Mouse (Mus musculus): Measurements from ENCODE around the gene 1700021F05Rik. TPM values are rescaled to one million over a fixed set of nuclear protein-coding genes. Genes with fewer than 3 reads are reported as not detected.

Gene 1700021F05Rik
- polyA plus RNA-seq, 1 experiment from 2014 or later, result 40.1 TPM

DNA sequence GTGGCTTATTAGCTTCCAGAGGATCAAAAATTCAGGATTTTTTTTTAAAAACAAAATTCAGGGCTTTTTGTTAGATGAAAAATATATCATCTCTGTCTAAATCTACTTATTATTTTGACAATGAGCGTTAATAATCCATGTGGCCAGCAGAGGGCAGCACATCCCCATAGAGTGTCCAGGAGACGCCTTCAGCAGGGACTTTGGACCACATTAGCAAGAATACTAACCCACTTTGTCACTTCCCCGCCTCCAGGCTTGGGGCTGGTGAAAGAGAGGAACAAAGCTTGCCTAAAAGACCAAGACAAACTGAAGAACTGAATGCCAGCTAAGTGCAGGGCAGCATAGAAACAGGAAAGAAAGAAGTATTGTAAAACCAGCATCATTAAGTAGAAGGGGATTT is 34.2 kb upstream of the 1700021F05Rik start:
- H3K9me3 ChIP-seq (replicated peaks), result peaks cover 10% of the 10 kb centered on the region; the same call in 1 of the 2 replicates
- peaks cover 29% of the 10 kb centered on the region for H3K4me1 ChIP-seq (replicated peaks)
- H3K4me2 ChIP-seq, result no peak overlapping the region
- H3K27ac ChIP-seq, result no peak overlapping the region
- H3K27me3 ChIP-seq, result no peaks in the 10 kb centered on the region
- H3K36me3 ChIP-seq, result peaks cover 2% of the 10 kb centered on the region
- no peak for ATAC-seq (ENCODE audit: low read depth)
- peak; percentile 67 for DNase-seq
- H3K4me3 ChIP-seq (replicated peaks), result no peak overlapping the region
- WGBS (ENCODE audit: insufficient replicate concordance), result 2% methylated on average over 3 of the region's 3 CpGs
- H3K9ac ChIP-seq, result no peak overlapping the region

DNA sequence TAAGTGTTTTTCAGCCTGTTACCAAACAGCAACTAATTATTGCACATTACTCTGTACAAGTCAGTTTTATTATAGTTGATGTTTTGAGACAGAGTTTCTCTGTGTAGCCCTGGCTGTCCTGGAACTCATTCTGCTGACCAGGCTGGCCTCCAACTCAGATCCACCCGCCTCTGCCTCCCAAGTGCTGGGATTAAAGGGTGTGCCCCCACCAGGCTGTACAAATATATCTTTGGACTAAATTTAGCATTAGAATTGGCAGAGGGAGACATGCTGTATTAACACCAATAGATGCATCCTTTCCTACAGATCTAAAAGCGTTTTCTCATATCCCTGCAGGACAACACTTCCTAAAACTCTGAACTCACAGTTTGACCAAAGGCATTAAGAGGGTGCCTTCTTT is 33.6 kb upstream of the 1700021F05Rik start:
- no peak overlapping the region for H3K4me2 ChIP-seq
- H3K9ac ChIP-seq, result no peak overlapping the region
- H3K4me3 ChIP-seq (replicated peaks), result no peak overlapping the region
- H3K4me1 ChIP-seq (replicated peaks), result peaks cover 29% of the 10 kb centered on the region
- H3K27me3 ChIP-seq, result no peaks in the 10 kb centered on the region
- 75% methylated on average over 2 of the region's 2 CpGs for WGBS (ENCODE audit: insufficient replicate concordance)
- H3K9me3 ChIP-seq (replicated peaks), result peaks cover 10% of the 10 kb centered on the region; the same call in 1 of the 2 replicates
- no peaks in the 10 kb centered on the region; the same call in 1 of the 2 replicates for H3K36me3 ChIP-seq
- DNase-seq (no peak), ATAC-seq (ENCODE audit: low read depth) (no peak)
- no peak overlapping the region for H3K27ac ChIP-seq

GRCm38 (mm10) chr10:43561311-43561710 is 20.5 kb upstream of the 1700021F05Rik start:
- 74% methylated on average over 2 of the region's 2 CpGs for WGBS (ENCODE audit: insufficient replicate concordance)
- no peaks in the 10 kb centered on the region for H3K9me3 ChIP-seq (replicated peaks)
- H3K36me3 ChIP-seq, result no peaks in the 10 kb centered on the region
- 0 out of 2 replicates have a peak, but pooled peaks cover 5% of the 10 kb centered on the region for H3K27me3 ChIP-seq
- no peak overlapping the region for H3K27ac ChIP-seq
- no peak overlapping the region for H3K9ac ChIP-seq
- DNase-seq, result no peak
- H3K4me2 ChIP-seq, result no peak overlapping the region
- no peak overlapping the region for H3K4me3 ChIP-seq (replicated peaks)
- peaks cover 9% of the 10 kb centered on the region for H3K4me1 ChIP-seq (replicated peaks)
- no peak for ATAC-seq (ENCODE audit: low read depth)

GRCm38 (mm10) chr10:43560765-43561164 is 20.0 kb upstream of the 1700021F05Rik start:
- WGBS (ENCODE audit: insufficient replicate concordance), result 28% methylated on average over 2 of the region's 2 CpGs

DNA sequence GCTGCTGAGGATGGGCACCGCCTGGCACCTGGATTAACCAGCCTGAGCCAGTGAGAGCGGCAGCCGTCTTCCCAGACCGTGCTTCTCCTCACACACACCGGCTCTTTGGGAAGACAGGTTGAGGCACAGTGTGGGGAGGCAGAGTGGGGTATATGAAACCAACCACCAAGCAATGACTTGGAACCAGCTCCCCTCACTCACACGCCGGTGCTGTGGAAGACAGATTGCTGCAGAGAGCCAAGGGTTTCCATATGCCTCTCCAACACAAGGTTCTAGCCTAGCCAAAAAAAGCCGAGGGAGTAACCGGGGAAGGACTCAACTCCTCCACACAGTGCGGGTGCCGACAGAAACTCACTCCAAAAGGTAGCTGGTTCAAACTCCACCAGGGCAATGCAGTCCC is 18.5 kb upstream of the 1700021F05Rik start:
- DNase-seq (no peak), ATAC-seq (ENCODE audit: low read depth) (no peak)
- 71% methylated on average over 11 of the region's 11 CpGs for WGBS (ENCODE audit: insufficient replicate concordance)
- Histone ChIP-seq H3K9ac (no peak overlapping the region), H3K4me1 (replicated peaks) (peaks cover 9% of the 10 kb centered on the region), H3K27me3 (0 out of 2 replicates have a peak, but pooled peaks cover 5% of the 10 kb centered on the region), H3K4me3 (replicated peaks) (no peak overlapping the region), H3K4me2 (no peak overlapping the region), H3K9me3 (replicated peaks) (no peaks in the 10 kb centered on the region), H3K36me3 (no peaks in the 10 kb centered on the region), H3K27ac (no peak overlapping the region)

More at GRCm38 (mm10) chr10:43560765-43561164, 20.0 kb upstream of the 1700021F05Rik start:
- no peak overlapping the region for H3K9ac ChIP-seq
- no peaks in the 10 kb centered on the region for H3K36me3 ChIP-seq
- ATAC-seq (ENCODE audit: low read depth) (no peak), DNase-seq (no peak)
- no peak overlapping the region for H3K4me3 ChIP-seq (replicated peaks)
- no peak overlapping the region for H3K4me2 ChIP-seq
- 0 out of 2 replicates have a peak, but pooled peaks cover 5% of the 10 kb centered on the region for H3K27me3 ChIP-seq
- H3K27ac ChIP-seq, result no peak overlapping the region
- H3K4me1 ChIP-seq (replicated peaks), result peaks cover 9% of the 10 kb centered on the region
- H3K9me3 ChIP-seq (replicated peaks), result no peaks in the 10 kb centered on the region

GRCm38 (mm10) chr10:43557630-43558165 is 16.9 kb upstream of the 1700021F05Rik start:
- no peak overlapping the region for H3K4me2 ChIP-seq
- H3K27ac ChIP-seq, result no peak overlapping the region
- 0 out of 2 replicates have a peak, but pooled peaks cover 5% of the 10 kb centered on the region for H3K27me3 ChIP-seq
- H3K9me3 ChIP-seq (replicated peaks), result no peaks in the 10 kb centered on the region
- no peak for DNase-seq
- peaks cover 9% of the 10 kb centered on the region for H3K4me1 ChIP-seq (replicated peaks)
- ATAC-seq (ENCODE audit: low read depth), result peak; percentile 34; the same call in 1 of the 2 replicates
- H3K9ac ChIP-seq, result no peak overlapping the region
- WGBS (ENCODE audit: insufficient replicate concordance), result 62% methylated on average over 5 of the region's 5 CpGs
- no peak overlapping the region for H3K4me3 ChIP-seq (replicated peaks)
- H3K36me3 ChIP-seq, result no peaks in the 10 kb centered on the region

DNA sequence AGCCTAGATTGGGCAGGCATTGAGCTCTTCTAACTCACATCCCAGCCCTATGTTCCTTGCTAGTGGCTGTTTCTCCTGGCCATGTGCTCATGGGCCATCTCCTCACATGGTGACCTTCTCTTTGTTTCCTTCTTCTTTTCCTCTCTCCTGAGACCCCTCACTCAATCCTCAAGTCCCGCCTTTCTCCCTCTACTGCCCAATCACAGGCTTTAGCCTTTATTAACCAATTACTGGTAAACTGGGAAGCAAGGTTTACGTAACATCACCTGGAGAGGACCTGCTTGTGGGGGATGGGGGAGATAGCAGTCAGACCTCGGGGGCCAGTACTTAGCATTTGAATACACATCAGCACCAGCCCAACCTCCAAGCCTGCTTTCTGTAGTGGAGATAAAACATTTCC is 10.6 kb upstream of the 1700021F05Rik start:
- no peak overlapping the region for H3K4me3 ChIP-seq (replicated peaks)
- no peak overlapping the region for H3K27ac ChIP-seq
- H3K4me1 ChIP-seq (replicated peaks), result no peaks in the 10 kb centered on the region
- no peak overlapping the region for H3K4me2 ChIP-seq
- 40% methylated on average over 3 of the region's 3 CpGs for WGBS (ENCODE audit: insufficient replicate concordance)
- no peaks in the 10 kb centered on the region for H3K9me3 ChIP-seq (replicated peaks)
- H3K36me3 ChIP-seq, result no peaks in the 10 kb centered on the region
- no peaks in the 10 kb centered on the region for H3K27me3 ChIP-seq
- H3K9ac ChIP-seq, result no peak overlapping the region
- ATAC-seq (ENCODE audit: low read depth), result no peak
- DNase-seq, result no peak

- DNase-seq (no peak), ATAC-seq (ENCODE audit: low read depth) (no peak)
- H3K4me3 ChIP-seq (replicated peaks), result no peak overlapping the region
- H3K36me3 ChIP-seq, result no peaks in the 10 kb centered on the region
- H3K4me2 ChIP-seq, result no peak overlapping the region
- 27% methylated on average over 3 of the region's 3 CpGs for WGBS (ENCODE audit: insufficient replicate concordance)
- H3K9ac ChIP-seq, result no peak overlapping the region
- H3K9me3 ChIP-seq (replicated peaks), result no peaks in the 10 kb centered on the region
- no peaks in the 10 kb centered on the region for H3K4me1 ChIP-seq (replicated peaks)
- H3K27ac ChIP-seq, result no peak overlapping the region
- no peaks in the 10 kb centered on the region for H3K27me3 ChIP-seq
Observed at GRCm38 (mm10) chr10:43550923-43551322, 10.1 kb upstream of the 1700021F05Rik start.

DNA sequence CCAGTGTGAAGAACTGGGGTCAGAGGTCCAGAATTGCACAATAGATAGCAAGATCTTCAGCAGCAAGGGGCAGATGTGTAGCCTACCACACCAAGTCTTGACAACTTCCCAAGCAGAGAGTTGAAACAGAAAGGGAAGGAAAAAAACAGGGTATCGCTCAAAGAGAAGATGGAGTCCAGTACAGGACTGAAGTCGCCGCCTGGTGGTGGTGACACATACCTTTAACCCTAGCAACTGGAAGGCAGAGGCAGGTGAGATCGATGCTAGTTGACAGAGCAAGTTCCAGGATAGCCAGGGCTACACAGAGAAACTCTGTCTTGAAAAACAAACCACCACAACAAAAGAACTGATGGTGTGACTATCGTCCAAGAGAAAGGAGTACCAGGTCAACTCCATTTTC is 8.6 kb upstream of the 1700021F05Rik start:
- Histone ChIP-seq H3K36me3 (no peaks in the 10 kb centered on the region), H3K9me3 (replicated peaks) (no peaks in the 10 kb centered on the region), H3K27me3 (no peaks in the 10 kb centered on the region), H3K4me1 (replicated peaks) (no peaks in the 10 kb centered on the region), H3K4me2 (no peak overlapping the region), H3K4me3 (replicated peaks) (no peak overlapping the region), H3K9ac (no peak overlapping the region), H3K27ac (no peak overlapping the region)
- DNase-seq (no peak), ATAC-seq (ENCODE audit: low read depth) (no peak)
- 42% methylated on average over 5 of the region's 5 CpGs for WGBS (ENCODE audit: insufficient replicate concordance)

GRCm38 (mm10) chr10:43541153-43541544 is 355 bp upstream of the 1700021F05Rik start:
- peak overlapping the region; percentile 44; the same call in 1 of the 2 replicates for H3K9ac ChIP-seq
- ATAC-seq (ENCODE audit: low read depth) (no peak), DNase-seq (no peak)
- no peaks in the 10 kb centered on the region for H3K27me3 ChIP-seq
- peak overlapping the region; percentile 91 for H3K4me3 ChIP-seq (replicated peaks)
- H3K27ac ChIP-seq, result peak overlapping the region; percentile 7; the same call in 1 of the 2 replicates
- no peaks in the 10 kb centered on the region for H3K36me3 ChIP-seq
- WGBS (ENCODE audit: insufficient replicate concordance), result 32% methylated on average over 8 of the region's 8 CpGs
- H3K9me3 ChIP-seq (replicated peaks), result no peaks in the 10 kb centered on the region
- H3K4me1 ChIP-seq (replicated peaks), result peaks cover 24% of the 10 kb centered on the region
- H3K4me2 ChIP-seq, result peak overlapping the region; percentile 79

DNA sequence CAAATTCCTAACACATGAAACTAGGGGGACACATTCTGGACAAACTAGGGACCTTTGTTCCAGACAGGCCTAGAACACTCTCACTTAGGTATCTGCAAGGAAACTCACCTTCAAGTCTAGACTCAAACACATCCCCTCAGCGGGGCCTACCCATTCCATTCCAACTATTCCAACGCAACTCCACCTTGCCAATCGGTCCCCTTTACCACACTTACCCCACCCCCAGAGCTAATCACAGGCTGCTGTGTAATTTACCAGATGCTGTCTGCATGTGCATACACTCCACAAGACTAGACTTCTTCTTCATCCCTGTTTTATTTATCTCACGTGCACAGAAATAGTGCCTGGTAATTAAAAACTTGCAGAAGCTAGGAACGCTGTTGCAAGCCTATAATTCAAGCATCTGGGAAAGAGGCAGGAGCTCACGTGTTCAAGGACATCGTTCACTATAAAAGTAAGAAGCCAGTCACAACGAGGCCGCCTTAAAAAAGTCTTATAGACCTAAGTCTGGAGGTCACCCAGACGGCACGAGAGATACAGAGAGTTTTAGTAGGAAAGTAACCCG is 966 bp downstream of the 1700021F05Rik start:
- no peaks in the 10 kb centered on the region for H3K27me3 ChIP-seq
- H3K36me3 ChIP-seq, result peaks cover 7% of the 10 kb centered on the region; the same call in 1 of the 2 replicates
- H3K4me3 ChIP-seq (replicated peaks), result peak overlapping the region; percentile 91
- H3K4me1 ChIP-seq (replicated peaks), result peaks cover 24% of the 10 kb centered on the region
- H3K9me3 ChIP-seq (replicated peaks), result no peaks in the 10 kb centered on the region
- 16% methylated on average over 12 of the region's 12 CpGs for WGBS (ENCODE audit: insufficient replicate concordance)
- H3K9ac ChIP-seq, result peak overlapping the region; percentile 92
- H3K4me2 ChIP-seq, result peak overlapping the region; percentile 79
- ATAC-seq (ENCODE audit: low read depth), result no peak
- DNase-seq, result no peak
- peak overlapping the region; percentile 78 for H3K27ac ChIP-seq

GRCm38 (mm10) chr10:43538831-43539230 is 2.0 kb downstream of the 1700021F05Rik start:
- H3K9me3 ChIP-seq (replicated peaks), result no peaks in the 10 kb centered on the region
- ATAC-seq (ENCODE audit: low read depth) (no peak), DNase-seq (no peak)
- peak overlapping the region; percentile 10; the same call in 1 of the 2 replicates for H3K27ac ChIP-seq
- H3K27me3 ChIP-seq, result no peaks in the 10 kb centered on the region
- H3K4me2 ChIP-seq, result peak overlapping the region; percentile 79
- 82% methylated on average over 5 of the region's 5 CpGs for WGBS (ENCODE audit: insufficient replicate concordance)
- H3K4me1 ChIP-seq (replicated peaks), result peaks cover 28% of the 10 kb centered on the region
- no peak overlapping the region for H3K4me3 ChIP-seq (replicated peaks)
- 0 out of 2 replicates have a peak overlapping the region, but pooled peaks have one; percentile 92 for H3K9ac ChIP-seq
- peaks cover 7% of the 10 kb centered on the region; the same call in 1 of the 2 replicates for H3K36me3 ChIP-seq

All from liver, embryonic 13.5 days (tissue).